Mouse (Mus musculus): Measurements from ENCODE around the gene Zfp654.

Zfp654 gene

GRCm38 (mm10) chr16:64766696-64767300 lies 84.7 kb downstream of the Zfp654 start:
- DNase-seq (ENCODE audit: low spot score), result no peak

GRCm38 (mm10) chr16:64759245-64759626 lies 92.2 kb downstream of the Zfp654 start:
- DNase-seq (ENCODE audit: low spot score), result no peak

GRCm38 (mm10) chr16:64758561-64759244 lies 92.7 kb downstream of the Zfp654 start:
- DNase-seq (ENCODE audit: low spot score), result no peak

GRCm38 (mm10) chr16:64757666-64758400 lies 93.6 kb downstream of the Zfp654 start:
- DNase-seq (ENCODE audit: low spot score), result no peak

- DNase-seq (ENCODE audit: low spot score), result no peak
Measured at GRCm38 (mm10) chr16:64756321-64756720, 95.1 kb downstream of the Zfp654 start.

- no peak for DNase-seq (ENCODE audit: low spot score)
Measured at GRCm38 (mm10) chr16:64754743-64755139, 96.7 kb downstream of the Zfp654 start.

GRCm38 (mm10) chr16:64753990-64754742 lies 97.3 kb downstream of the Zfp654 start:
- no peak for DNase-seq (ENCODE audit: low spot score)

- peak; percentile 62 for DNase-seq (ENCODE audit: low spot score)
Measured at GRCm38 (mm10) chr16:64748237-64748636, 103.2 kb downstream of the Zfp654 start.

- DNase-seq (ENCODE audit: low spot score), result no peak
Measured at GRCm38 (mm10) chr16:64745089-64745488, 106.4 kb downstream of the Zfp654 start.

- no peak for DNase-seq (ENCODE audit: low spot score)
Measured at GRCm38 (mm10) chr16:64737289-64737688, 114.2 kb downstream of the Zfp654 start.
